Mouse (Mus musculus): Measurements from ENCODE around the gene Bach1. TPM values are rescaled to one million over a fixed set of nuclear protein-coding genes. Genes with fewer than 3 reads are reported as not detected.

Bach1 gene
- total RNA-seq, 2 experiments from 2014 or later = 29.4 to 30.9 TPM

Other genes with a start within 250 kb of the Bach1 start
- gene Usp16, start 244.2 kb upstream of the Bach1 start, total RNA-seq (2021) = 10 to 100 TPM; 69.4 to 69.6 TPM
- 100 to 1,000 TPM; 216 to 221 TPM for gene Cct8, start 203.1 kb upstream of the Bach1 start, total RNA-seq (2021)
- gene Map3k7cl, start 145.6 kb upstream of the Bach1 start, total RNA-seq (2021) = 1 to 10 TPM; 3.8 to 7.0 TPM